Mouse (Mus musculus): ENCODE results near the gene Nol12. TPM values are rescaled to one million over a fixed set of nuclear protein-coding genes. Genes with fewer than 3 reads are reported as not detected.

Gene Nol12
- total RNA-seq, 2 experiments from 2014 or later: 35.9 to 36.1 TPM

DNA sequence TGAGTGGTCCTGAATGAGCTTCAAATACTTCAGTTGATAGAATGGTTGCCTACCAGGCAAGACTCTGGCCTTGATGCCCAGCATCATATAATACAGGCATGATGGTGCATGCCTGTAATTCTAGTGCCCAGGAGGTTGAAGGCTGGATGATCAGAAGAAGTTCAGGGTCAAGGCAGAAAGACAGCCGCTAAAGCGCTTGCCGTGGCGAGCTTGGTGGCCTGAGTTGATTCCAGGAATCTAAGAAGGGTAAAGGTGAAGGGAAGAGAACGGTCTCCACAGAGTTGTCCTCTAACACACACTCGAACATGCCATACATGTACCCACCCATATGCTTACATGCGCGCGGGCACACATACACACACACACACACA lies 55.3 kb downstream of the Nol12 start:
- DNase-seq (ENCODE audit: low spot score in 2 of 2): no peak

DNA sequence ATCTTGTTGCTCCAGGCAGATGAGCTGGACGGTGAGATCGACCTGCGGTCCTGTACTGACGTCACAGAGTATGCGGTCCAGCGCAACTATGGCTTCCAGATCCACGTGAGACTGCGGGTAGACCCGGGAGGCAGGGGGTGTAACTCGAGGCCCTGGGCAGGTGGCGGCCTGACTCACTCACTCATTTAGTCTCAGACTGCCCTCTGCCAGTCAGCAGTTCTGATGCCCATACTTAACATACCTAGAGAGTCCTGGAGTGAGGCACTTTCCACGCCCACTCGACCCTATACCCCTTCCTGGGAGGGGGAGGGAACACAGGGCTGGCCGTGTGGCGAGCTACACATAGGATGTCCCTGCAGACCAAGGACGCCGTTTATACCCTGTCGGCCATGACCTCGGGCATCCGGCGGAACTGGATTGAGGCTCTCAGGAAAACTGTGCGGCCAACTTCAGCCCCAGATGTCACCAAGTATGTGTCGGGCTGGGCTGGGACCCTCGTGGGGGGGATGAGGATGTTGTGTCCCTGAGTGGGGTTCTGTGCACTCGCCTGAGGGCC lies 56.3 kb downstream of the Nol12 start:
- no peak for DNase-seq (ENCODE audit: low spot score in 2 of 2)

DNA sequence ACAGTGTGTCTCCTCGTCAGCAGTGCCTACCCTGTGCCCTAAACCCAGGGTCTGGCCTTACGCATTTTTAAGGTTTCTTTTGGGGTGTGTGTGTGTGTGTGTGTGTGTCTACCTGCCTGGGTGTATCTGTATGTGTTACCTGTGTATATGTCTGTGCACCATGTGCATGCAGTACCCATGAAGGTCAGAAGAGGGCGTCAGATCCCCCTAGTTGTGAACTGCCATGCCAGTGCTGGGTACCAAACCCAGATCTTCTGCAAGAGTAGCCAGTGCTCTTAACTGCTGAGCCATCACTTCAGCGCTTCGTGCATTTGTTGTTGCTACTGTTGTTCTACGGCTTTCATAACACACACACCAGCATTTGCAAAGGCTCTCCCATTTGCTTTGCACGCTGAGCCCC lies 57.5 kb downstream of the Nol12 start:
- DNase-seq (ENCODE audit: low spot score in 2 of 2): no peak

DNA sequence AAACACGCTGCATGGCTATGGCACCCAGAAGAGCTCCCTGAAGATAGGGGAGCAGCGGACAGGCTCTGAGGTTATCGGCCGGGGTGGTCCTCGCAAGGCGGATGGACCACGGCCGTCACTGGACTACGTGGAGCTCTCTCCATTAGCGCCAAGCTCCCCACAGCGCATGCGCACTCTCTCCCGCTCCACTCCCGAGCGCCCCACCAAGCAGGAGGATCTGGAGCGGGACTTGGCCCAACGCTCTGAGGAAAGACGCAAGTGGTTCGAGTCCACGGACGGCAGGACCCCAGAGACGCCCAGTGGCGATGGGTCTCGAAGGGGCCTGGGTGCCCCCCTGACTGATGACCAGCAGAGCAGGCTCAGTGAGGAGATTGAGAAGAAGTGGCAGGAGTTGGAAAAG lies 58.2 kb downstream of the Nol12 start:
- no peak for DNase-seq (ENCODE audit: low spot score in 2 of 2)

Small RNAs within 50 kb of the gene (microRNA-seq; reads per million reads assigned to microRNA genes)
- 0 to 1.1 reads per million in 2 experiments for gene Mir6955

Other genes starting within 250 kb of the Nol12 start
- gene Elfn2, start 216.2 kb upstream of the Nol12 start, total RNA-seq (2021): 100 to 1,000 TPM; 161 to 171 TPM
- 1 to 10 TPM; 7.9 to 8.3 TPM for gene Mfng, start 161.5 kb upstream of the Nol12 start, total RNA-seq (2021)
- 1 to 10 TPM; 4.8 to 4.9 TPM for gene Card10, start 131.9 kb upstream of the Nol12 start, total RNA-seq (2021)
- gene Cdc42ep1, start 92.3 kb upstream of the Nol12 start, total RNA-seq (2021): 10 to 100 TPM in 1 of 2 experiments, 1 to 10 TPM in 1; 9.9 to 10.5 TPM
- not detected for gene Lgals2, start 79.4 kb upstream of the Nol12 start, total RNA-seq (2021)
- gene Gga1, start 57.7 kb upstream of the Nol12 start, total RNA-seq (2021): 10 to 100 TPM; 51.3 to 52.4 TPM
- gene Gm49510, start 35.3 kb upstream of the Nol12 start, total RNA-seq (2021): under 1 TPM in 1 of 2 experiments, not detected in 1; 0.25 TPM
- 10 to 100 TPM; 16.1 to 16.8 TPM for gene Sh3bp1, start 35.2 kb upstream of the Nol12 start, total RNA-seq (2021)
- gene Pdxp, start 21.0 kb upstream of the Nol12 start, total RNA-seq (2021): 100 to 1,000 TPM; 141 to 146 TPM
- gene Lgals1, start 8.2 kb upstream of the Nol12 start, total RNA-seq (2021): 10 to 100 TPM; 15.3 to 27.0 TPM
- 10 to 100 TPM; 19.3 to 21.1 TPM for gene Triobp, start 12.8 kb downstream of the Nol12 start, total RNA-seq (2021)
- 10 to 100 TPM; 88.8 to 94.3 TPM for gene H1f0, start 93.5 kb downstream of the Nol12 start, total RNA-seq (2021)
- under 1 TPM in 1 of 2 experiments, not detected in 1; 0.72 TPM for gene Galr3, start 107.0 kb downstream of the Nol12 start, total RNA-seq (2021)
- gene Ankrd54, start 128.0 kb downstream of the Nol12 start, total RNA-seq (2021): 10 to 100 TPM; 18.9 to 19.0 TPM
- gene Eif3l, start 140.2 kb downstream of the Nol12 start, total RNA-seq (2021): 10 to 100 TPM; 82.2 to 83.1 TPM
- 10 to 100 TPM; 36.5 to 39.3 TPM for gene Micall1, start 174.0 kb downstream of the Nol12 start, total RNA-seq (2021)
- 100 to 1,000 TPM; 114 to 125 TPM for gene Polr2f, start 206.1 kb downstream of the Nol12 start, total RNA-seq (2021)
- gene 1700088E04Rik, start 206.3 kb downstream of the Nol12 start, total RNA-seq (2021): 10 to 100 TPM; 12.4 to 13.5 TPM
- 10 to 100 TPM; 52.2 to 54.1 TPM for gene Sox10, start 230.3 kb downstream of the Nol12 start, total RNA-seq (2021)